Comparison of ENCODE assay signal across 13 mouse cellular contexts in genomic region chr14:17922807-17923704, GRCm38 (mm10).
DNase-seq lines count a peak whose midpoint lies in the region; ATAC-seq and TF ChIP-seq lines count a peak whose summit lies in the region.
"Had no signal": no experiment of that assay in that cellular context is flagged by ENCODE, and none has a peak within 500 bp of the region (broad histone marks: within the 10 kb centered on the region; RNA-seq: fewer than 3 reads in every experiment).

No protein-coding gene starts in this region.

- no peak overlapping the region for H3K4me3 ChIP-seq in hindbrain, embryonic 14.5 days (replicated peaks; ENCODE audit: low read length)
- no peak overlapping the region for H3K4me3 ChIP-seq in hindbrain, embryonic 12.5 days
- H3K4me3 ChIP-seq in small intestine, adult 2 months (ENCODE audit: low read depth, low read length) = peak overlapping the region; percentile 4; the same call in 1 of the 2 replicates
- H3K4me3 ChIP-seq in limb, embryonic 10.5 days = no peak overlapping the region
- H3K4me3 ChIP-seq: forebrain, embryonic 10.5 days; heart, embryonic 13.5 days had no signal

- H3K9me3 ChIP-seq in hindbrain, embryonic 14.5 days (ENCODE audit: control insufficient read depth, low read length) = no peaks in the 10 kb centered on the region
- no peaks in the 10 kb centered on the region for H3K9me3 ChIP-seq in hindbrain, embryonic 12.5 days (replicated peaks)
- no peaks in the 10 kb centered on the region for H3K9me3 ChIP-seq in limb, embryonic 10.5 days (replicated peaks)
- H3K9me3 ChIP-seq: forebrain, embryonic 10.5 days; heart, embryonic 13.5 days had no signal

- 75% methylated on average over 8 of the region's 8 CpGs for WGBS in hindbrain, embryonic 14.5 days
- WGBS in hindbrain, embryonic 12.5 days = 76% methylated on average over 8 of the region's 8 CpGs
- 20% methylated on average over 8 of the region's 8 CpGs for WGBS in small intestine, adult 2 months
- WGBS in limb, embryonic 10.5 days = 77% methylated on average over 8 of the region's 8 CpGs

- TF ChIP-seq CTCF in small intestine, adult 2 months (IDR thresholded peaks at IDR 0.05; ENCODE audit: extremely low read depth, insufficient read length, insufficient replicate concordance, low read depth, low read length) = no peak

- no peak overlapping the region for H3K27ac ChIP-seq in hindbrain, embryonic 14.5 days
- H3K27ac ChIP-seq in hindbrain, embryonic 12.5 days = no peak overlapping the region
- H3K27ac ChIP-seq in small intestine, adult 2 months (ENCODE audit: insufficient read depth, low read depth, low read length) = peak overlapping the region; percentile 87
- no peak overlapping the region for H3K27ac ChIP-seq in limb, embryonic 10.5 days
- H3K27ac ChIP-seq: forebrain, embryonic 10.5 days; heart, embryonic 13.5 days had no signal

- no peaks in the 10 kb centered on the region for H3K36me3 ChIP-seq in hindbrain, embryonic 14.5 days (replicated peaks; ENCODE audit: control insufficient read depth, insufficient read depth)
- no peaks in the 10 kb centered on the region for H3K36me3 ChIP-seq in hindbrain, embryonic 12.5 days
- no peaks in the 10 kb centered on the region for H3K36me3 ChIP-seq in small intestine, adult 2 months (ENCODE audit: control insufficient read depth, insufficient read depth, low read length)
- no peaks in the 10 kb centered on the region for H3K36me3 ChIP-seq in limb, embryonic 10.5 days
- H3K36me3 ChIP-seq: forebrain, embryonic 10.5 days; heart, embryonic 13.5 days had no signal

- TF ChIP-seq POLR2A in small intestine, adult 2 months (IDR thresholded peaks at IDR 0.05; ENCODE audit: low read depth, low read length) = no peak

- ATAC-seq in hindbrain, embryonic 14.5 days (ENCODE audit: low FRiP score) = peak; percentile 46
- no peak for ATAC-seq in hindbrain, embryonic 12.5 days (ENCODE audit: low FRiP score)
- ATAC-seq: inflammation-experienced regulatory T-cells, adult 6 months; lung, postnatal 0 days had no signal

- H3K4me2 ChIP-seq in hindbrain, embryonic 14.5 days (replicated peaks) = no peak overlapping the region
- no peak overlapping the region for H3K4me2 ChIP-seq in hindbrain, embryonic 12.5 days (replicated peaks)
- H3K4me2 ChIP-seq: heart, embryonic 13.5 days had no signal

- H3K4me1 ChIP-seq in hindbrain, embryonic 14.5 days (replicated peaks; ENCODE audit: control insufficient read depth, insufficient read depth, low read length) = no peaks in the 10 kb centered on the region
- no peaks in the 10 kb centered on the region for H3K4me1 ChIP-seq in hindbrain, embryonic 12.5 days
- peaks cover 12% of the 10 kb centered on the region for H3K4me1 ChIP-seq in small intestine, adult 2 months (ENCODE audit: control insufficient read depth, insufficient read depth, insufficient read length, low read length)
- no peaks in the 10 kb centered on the region for H3K4me1 ChIP-seq in limb, embryonic 10.5 days
- H3K4me1 ChIP-seq: heart, embryonic 13.5 days had no signal

- no peak for DNase-seq in hindbrain, embryonic 14.5 days (ENCODE audit: low spot score)
- DNase-seq in kidney, adult 11 months = peak; percentile 66
- peak; percentile 71 to 72 for DNase-seq in kidney, postnatal 36 days
- DNase-seq in left cerebral cortex, adult 9 months (ENCODE audit: low spot score in 2 of 2) = no peak
- DNase-seq in gastrocnemius, postnatal 25 days = no peak
- DNase-seq in limb, embryonic 10.5 days (ENCODE audit: low spot score) = no peak
- DNase-seq: cerebellum, adult 2 months had no signal

- H3K9ac ChIP-seq in hindbrain, embryonic 14.5 days = no peak overlapping the region
- no peak overlapping the region for H3K9ac ChIP-seq in hindbrain, embryonic 12.5 days
- H3K9ac ChIP-seq: heart, embryonic 13.5 days had no signal

- no peaks in the 10 kb centered on the region for H3K27me3 ChIP-seq in hindbrain, embryonic 14.5 days (ENCODE audit: control insufficient read depth, insufficient read depth, low read length)
- no peaks in the 10 kb centered on the region for H3K27me3 ChIP-seq in hindbrain, embryonic 12.5 days
- no peaks in the 10 kb centered on the region for H3K27me3 ChIP-seq in small intestine, adult 2 months (ENCODE audit: control insufficient read depth, insufficient read depth, low read length)
- no peaks in the 10 kb centered on the region for H3K27me3 ChIP-seq in limb, embryonic 10.5 days (ENCODE audit: low read depth, poor library complexity, severe bottlenecking)
- H3K27me3 ChIP-seq: heart, embryonic 13.5 days had no signal

Comparison
In these comparisons a context has a peak if more than half of its experiments do, and no peak if none do; other contexts are left out.
1. DNase-seq: peak in kidney, adult 11 months (single experiment) and kidney, postnatal 36 days (2 of 2); none in hindbrain, embryonic 14.5 days (single experiment), left cerebral cortex, adult 9 months (0 of 2), gastrocnemius, postnatal 25 days (single experiment) and limb, embryonic 10.5 days (single experiment).